Mouse (Mus musculus): ENCODE data around the gene Mak. TPM values are rescaled to one million over a fixed set of nuclear protein-coding genes. Genes with fewer than 3 reads are reported as not detected.

The Mak gene
- total and polyA plus RNA-seq, 3 experiments, result 0.05 TPM; not detected in 2

GRCm38 (mm10) chr13:41110935-41111334 lies 31.4 kb upstream of the Mak start, which contains the start of gene Gcm2:
Gene Gcm2, minus strand, starts transcription at chr13:41111035.
- Histone ChIP-seq H3K4me3 (ENCODE audit: low read depth, low read length) (no peak within 1 kb of the TSS), H3K27me3 (ENCODE audit: insufficient read depth, low read length) (0 out of 2 replicates have a peak, but pooled peaks cover 5% of the 10 kb centered on the region), H3K4me1 (ENCODE audit: insufficient read depth, low read depth, low read length) (no peaks in the 10 kb centered on the region), H3K36me3 (replicated peaks) (no peaks in the 10 kb centered on the region), H3K9me3 (replicated peaks) (no peaks in the 10 kb centered on the region)
- TF ChIP-seq GATA1 (IDR thresholded peaks at IDR 0.05; ENCODE audit: borderline replicate concordance, low read length) (no peak), TAL1 (conservative IDR thresholded peaks at IDR 0.05; ENCODE audit: low read depth, low read length) (no peak), GATA2 (IDR thresholded peaks at IDR 0.05; ENCODE audit: borderline replicate concordance, low read depth, low read length) (no peak), POLR2AphosphoS5 (IDR thresholded peaks at IDR 0.05; ENCODE audit: insufficient replicate concordance, low read depth, low read length) (no peak), CTCF (IDR thresholded peaks at IDR 0.05; ENCODE audit: low read depth, low read length) (no peak)
- ATAC-seq (ENCODE audit: extremely low read depth, insufficient number of reproducible peaks, low FRiP score, poor library complexity, severe bottlenecking) (no peak), DNase-seq (ENCODE audit: low spot score) (no peak)

GRCm38 (mm10) chr13:41105541-41105940 lies 26.0 kb upstream of the Mak start:
- ATAC-seq (ENCODE audit: extremely low read depth, insufficient number of reproducible peaks, low FRiP score, poor library complexity, severe bottlenecking) (no peak), DNase-seq (ENCODE audit: low spot score) (no peak)
- Histone ChIP-seq H3K9me3 (replicated peaks) (no peaks in the 10 kb centered on the region), H3K36me3 (replicated peaks) (no peaks in the 10 kb centered on the region), H3K27me3 (ENCODE audit: insufficient read depth, low read length) (peaks cover 6% of the 10 kb centered on the region; the same call in 1 of the 2 replicates), H3K4me1 (ENCODE audit: insufficient read depth, low read depth, low read length) (no peaks in the 10 kb centered on the region), H3K4me3 (ENCODE audit: low read depth, low read length) (no peak overlapping the region)
- TF ChIP-seq GATA1 (IDR thresholded peaks at IDR 0.05; ENCODE audit: borderline replicate concordance, low read length), result no peak
- no peak for TF ChIP-seq CTCF (IDR thresholded peaks at IDR 0.05; ENCODE audit: low read depth, low read length)
- no peak for TF ChIP-seq TAL1 (conservative IDR thresholded peaks at IDR 0.05; ENCODE audit: low read depth, low read length)
- no peak for TF ChIP-seq GATA2 (IDR thresholded peaks at IDR 0.05; ENCODE audit: borderline replicate concordance, low read depth, low read length)
- no peak for TF ChIP-seq POLR2AphosphoS5 (IDR thresholded peaks at IDR 0.05; ENCODE audit: insufficient replicate concordance, low read depth, low read length)

GRCm38 (mm10) chr13:41103841-41104525 lies 24.5 kb upstream of the Mak start:
- DNase-seq (ENCODE audit: low spot score) (no peak), ATAC-seq (ENCODE audit: extremely low read depth, insufficient number of reproducible peaks, low FRiP score, poor library complexity, severe bottlenecking) (no peak)
- Histone ChIP-seq H3K4me1 (ENCODE audit: insufficient read depth, low read depth, low read length) (no peaks in the 10 kb centered on the region), H3K9me3 (replicated peaks) (no peaks in the 10 kb centered on the region), H3K27me3 (ENCODE audit: insufficient read depth, low read length) (peaks cover 6% of the 10 kb centered on the region; the same call in 1 of the 2 replicates), H3K36me3 (replicated peaks) (no peaks in the 10 kb centered on the region), H3K4me3 (ENCODE audit: low read depth, low read length) (no peak overlapping the region)
- TF ChIP-seq POLR2AphosphoS5 (IDR thresholded peaks at IDR 0.05; ENCODE audit: insufficient replicate concordance, low read depth, low read length) (no peak), TAL1 (conservative IDR thresholded peaks at IDR 0.05; ENCODE audit: low read depth, low read length) (no peak), CTCF (IDR thresholded peaks at IDR 0.05; ENCODE audit: low read depth, low read length) (no peak), GATA1 (IDR thresholded peaks at IDR 0.05; ENCODE audit: borderline replicate concordance, low read length) (no peak), GATA2 (IDR thresholded peaks at IDR 0.05; ENCODE audit: borderline replicate concordance, low read depth, low read length) (no peak)

GRCm38 (mm10) chr13:41100031-41100430 lies 20.5 kb upstream of the Mak start:
- ATAC-seq (ENCODE audit: extremely low read depth, insufficient number of reproducible peaks, low FRiP score, poor library complexity, severe bottlenecking), result no peak
- H3K27me3 ChIP-seq (ENCODE audit: insufficient read depth, low read length), result peaks cover 7% of the 10 kb centered on the region
- H3K4me3 ChIP-seq (ENCODE audit: low read depth, low read length), result no peak overlapping the region

GRCm38 (mm10) chr13:41098325-41098724 lies 18.8 kb upstream of the Mak start:
- no peaks in the 10 kb centered on the region for H3K9me3 ChIP-seq (replicated peaks)
- TF ChIP-seq TAL1 (conservative IDR thresholded peaks at IDR 0.05; ENCODE audit: low read depth, low read length), result no peak
- TF ChIP-seq POLR2AphosphoS5 (IDR thresholded peaks at IDR 0.05; ENCODE audit: insufficient replicate concordance, low read depth, low read length), result no peak
- TF ChIP-seq GATA1 (IDR thresholded peaks at IDR 0.05; ENCODE audit: borderline replicate concordance, low read length), result no peak
- no peak for TF ChIP-seq GATA2 (IDR thresholded peaks at IDR 0.05; ENCODE audit: borderline replicate concordance, low read depth, low read length)
- TF ChIP-seq CTCF (IDR thresholded peaks at IDR 0.05; ENCODE audit: low read depth, low read length), result no peak
- H3K4me3 ChIP-seq (ENCODE audit: low read depth, low read length), result no peak overlapping the region
- H3K36me3 ChIP-seq (replicated peaks), result no peaks in the 10 kb centered on the region
- DNase-seq (ENCODE audit: low spot score) (no peak), ATAC-seq (ENCODE audit: extremely low read depth, insufficient number of reproducible peaks, low FRiP score, poor library complexity, severe bottlenecking) (no peak)
- H3K4me1 ChIP-seq (ENCODE audit: insufficient read depth, low read depth, low read length), result no peaks in the 10 kb centered on the region
- peaks cover 7% of the 10 kb centered on the region for H3K27me3 ChIP-seq (ENCODE audit: insufficient read depth, low read length)

More at GRCm38 (mm10) chr13:41100031-41100430, 20.5 kb upstream of the Mak start:
- Histone ChIP-seq H3K36me3 (replicated peaks) (no peaks in the 10 kb centered on the region), H3K9me3 (replicated peaks) (no peaks in the 10 kb centered on the region), H3K4me1 (ENCODE audit: insufficient read depth, low read depth, low read length) (no peaks in the 10 kb centered on the region)
- no peak for TF ChIP-seq TAL1 (conservative IDR thresholded peaks at IDR 0.05; ENCODE audit: low read depth, low read length)
- TF ChIP-seq CTCF (IDR thresholded peaks at IDR 0.05; ENCODE audit: low read depth, low read length), result no peak
- TF ChIP-seq POLR2AphosphoS5 (IDR thresholded peaks at IDR 0.05; ENCODE audit: insufficient replicate concordance, low read depth, low read length), result no peak
- TF ChIP-seq GATA2 (IDR thresholded peaks at IDR 0.05; ENCODE audit: borderline replicate concordance, low read depth, low read length), result no peak
- TF ChIP-seq GATA1 (IDR thresholded peaks at IDR 0.05; ENCODE audit: borderline replicate concordance, low read length), result no peak
- DNase-seq (ENCODE audit: low spot score), result no peak

- H3K36me3 ChIP-seq (replicated peaks), result no peaks in the 10 kb centered on the region
- H3K27me3 ChIP-seq (ENCODE audit: insufficient read depth, low read length), result peaks cover 4% of the 10 kb centered on the region; the same call in 1 of the 2 replicates
- no peak for DNase-seq (ENCODE audit: low spot score)
- no peaks in the 10 kb centered on the region for H3K9me3 ChIP-seq (replicated peaks)
- no peak for ATAC-seq (ENCODE audit: extremely low read depth, insufficient number of reproducible peaks, low FRiP score, poor library complexity, severe bottlenecking)
- H3K4me1 ChIP-seq (ENCODE audit: insufficient read depth, low read depth, low read length), result no peaks in the 10 kb centered on the region
- no peak for TF ChIP-seq CTCF (IDR thresholded peaks at IDR 0.05; ENCODE audit: low read depth, low read length)
- no peak for TF ChIP-seq GATA2 (IDR thresholded peaks at IDR 0.05; ENCODE audit: borderline replicate concordance, low read depth, low read length)
- no peak for TF ChIP-seq GATA1 (IDR thresholded peaks at IDR 0.05; ENCODE audit: borderline replicate concordance, low read length)
- no peak overlapping the region for H3K4me3 ChIP-seq (ENCODE audit: low read depth, low read length)
Measured at GRCm38 (mm10) chr13:41097324-41098058, 18.0 kb upstream of the Mak start.

All from G1E (cell line).